Mouse (Mus musculus): Measurements from ENCODE around the gene Cd276. TPM values are rescaled to one million over a fixed set of nuclear protein-coding genes. Genes with fewer than 3 reads are reported as not detected.

Cd276 gene
- polyA plus RNA-seq, 1 experiment from 2014 or later = 22.0 TPM

Other genes starting within 250 kb of the Cd276 start
- gene Loxl1, start 242.3 kb downstream of the Cd276 start, polyA plus RNA-seq (2015; fragmentation: Nextera tagmentation; extraction: Ambion mirVana) = 54.6 and 78.1 TPM in 2 replicates
- not detected in 2 replicates for gene Tbc1d21, start 185.0 kb downstream of the Cd276 start, polyA plus RNA-seq (2015; fragmentation: Nextera tagmentation; extraction: Ambion mirVana)
- 0.71 and 1.4 TPM in 2 replicates for gene Insyn1, start 66.8 kb downstream of the Cd276 start, polyA plus RNA-seq (2015; fragmentation: Nextera tagmentation; extraction: Ambion mirVana)
- 103 and 108 TPM in 2 replicates for gene Nptn, start 26.8 kb upstream of the Cd276 start, polyA plus RNA-seq (2015; fragmentation: Nextera tagmentation; extraction: Ambion mirVana)
- gene Rec114, start 188.5 kb upstream of the Cd276 start, polyA plus RNA-seq (2015; fragmentation: Nextera tagmentation; extraction: Ambion mirVana) = 9.4 and 11.9 TPM in 2 replicates

Measured in heart, embryonic 15.5 days (tissue).